Mouse (Mus musculus) CH12F3 (cell line): ENCODE data around the gene Gal3st3.
"Not testable (repeated sequence)": the region's sequence is repeated elsewhere in the genome, so short reads cannot be mapped to it uniquely, and the experiment has no call there.

Experiments used
- in situ Hi-C: fragments of 300-500 bp; cut with MboI; formaldehyde crosslinking; loops from 2 replicates; pipeline ENCODE4 v1.14.3; 2020; ENCODE audit warnings: low sequenced_read_pairs

The Gal3st3 gene

GRCm38 (mm10) chr19:5306968-5307734 is 9.0 kb downstream of the Gal3st3 start:
- in situ Hi-C loops, result no loop called here

DNA sequence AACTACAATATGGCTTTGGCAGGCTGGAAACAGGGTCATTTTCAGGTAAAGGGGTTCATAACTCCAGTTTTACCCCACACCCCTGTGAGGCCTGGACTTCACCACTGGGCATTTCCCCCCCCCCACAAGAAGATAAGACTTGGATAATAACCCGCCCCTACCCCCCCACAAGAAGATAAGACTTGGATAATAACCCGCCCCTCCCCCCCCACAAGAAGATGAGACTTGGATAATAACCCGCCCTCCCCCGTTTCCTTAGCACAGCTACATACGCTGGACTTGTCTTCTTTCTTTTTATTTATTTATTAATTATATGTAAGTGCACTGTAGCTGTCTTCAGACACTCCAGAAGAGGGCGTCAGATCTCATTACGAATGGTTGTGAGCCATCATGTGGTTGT is 10.9 kb downstream of the Gal3st3 start:
- in situ Hi-C loops, result no loop called here

DNA sequence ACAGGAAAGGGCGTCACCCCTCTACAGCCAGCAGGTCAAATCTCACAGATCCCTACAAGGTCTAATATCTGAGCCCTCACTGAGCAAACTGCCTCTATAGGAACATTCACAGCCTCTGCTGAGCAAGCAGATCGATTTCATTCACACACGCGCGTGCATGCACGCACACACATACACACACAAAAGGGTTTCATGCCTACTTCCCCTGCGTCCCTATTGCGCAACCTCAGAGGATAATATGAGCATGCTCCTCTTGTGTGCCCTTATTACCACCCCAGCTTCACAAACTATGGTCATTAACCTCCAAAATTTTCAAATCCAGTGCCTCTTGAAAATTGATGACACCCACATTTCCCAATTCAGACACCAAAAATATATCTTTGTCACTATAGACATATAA is 15.1 kb downstream of the Gal3st3 start:
- in situ Hi-C loops, result no loop called here

DNA sequence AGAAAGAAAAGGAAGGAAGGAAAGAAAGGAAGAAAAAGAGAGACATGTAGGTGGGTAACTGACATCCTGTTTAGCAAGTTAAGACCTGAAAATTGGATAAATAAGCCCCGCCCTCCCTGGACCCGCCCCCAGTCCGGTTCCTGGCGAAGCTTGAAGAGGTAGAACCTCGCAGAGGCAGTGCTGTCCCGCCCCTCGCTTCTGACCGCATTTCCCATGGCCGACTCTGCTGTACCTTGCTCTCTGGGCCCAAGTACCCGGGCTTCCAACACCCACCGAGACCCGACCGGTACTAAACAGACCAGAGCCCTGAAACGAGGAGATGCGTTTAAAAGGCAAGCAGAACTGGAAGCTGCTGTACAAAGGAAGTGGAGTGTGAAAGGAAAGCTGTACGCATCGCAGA is 25.7 kb downstream of the Gal3st3 start:
- in situ Hi-C loops, result no loop called here

DNA sequence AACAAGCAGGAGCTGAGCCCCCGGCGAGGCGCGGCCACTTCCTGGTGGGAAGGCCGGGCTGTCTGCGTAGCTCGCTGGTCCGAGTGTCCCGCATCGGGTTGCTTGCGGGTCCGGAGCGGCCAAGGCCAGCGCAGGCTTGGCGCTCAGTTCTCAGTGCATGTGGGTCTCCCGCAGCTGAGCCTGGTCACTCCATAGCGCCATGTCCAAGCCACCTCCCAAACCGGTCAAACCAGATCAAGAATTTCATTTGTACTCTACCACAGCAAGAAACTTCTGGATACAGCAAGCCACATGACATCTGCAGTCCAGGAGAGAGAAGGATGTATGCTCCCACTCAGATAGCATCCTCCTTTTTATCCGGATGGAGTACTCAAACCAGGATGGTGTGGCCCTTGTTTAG is 29.8 kb downstream of the Gal3st3 start:
- in situ Hi-C loops, result no loop called here

DNA sequence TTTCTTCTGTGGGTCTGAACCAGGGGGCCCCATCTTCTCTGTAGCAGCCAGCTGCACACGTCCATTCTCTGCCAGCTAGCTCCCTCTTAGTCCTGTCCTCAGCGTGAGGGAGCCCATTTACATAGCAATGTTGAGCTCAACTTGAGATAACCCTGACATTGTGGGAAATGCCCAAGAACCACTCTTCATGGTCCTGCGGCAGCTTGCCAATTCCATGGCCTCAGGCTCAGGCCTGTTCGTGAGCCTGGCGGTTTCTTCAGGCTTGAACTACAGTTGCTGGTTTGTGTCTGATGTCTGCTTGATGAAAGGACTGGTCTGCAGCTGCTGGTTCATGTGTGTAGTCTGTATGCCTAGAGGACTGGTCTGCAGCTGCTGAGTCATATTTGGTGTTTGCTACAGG is 36.6 kb downstream of the Gal3st3 start:
- in situ Hi-C loops, result no loop called here

- in situ Hi-C loops, result no loop called here
Measured at GRCm38 (mm10) chr19:5335441-5335840, 37.3 kb downstream of the Gal3st3 start, which contains the start of gene Catsper1. TSS of gene Catsper1 (plus strand) at chr19:5335741.

- in situ Hi-C loops, result no loop called here
Measured at GRCm38 (mm10) chr19:5337975-5338374, 39.8 kb downstream of the Gal3st3 start.

DNA sequence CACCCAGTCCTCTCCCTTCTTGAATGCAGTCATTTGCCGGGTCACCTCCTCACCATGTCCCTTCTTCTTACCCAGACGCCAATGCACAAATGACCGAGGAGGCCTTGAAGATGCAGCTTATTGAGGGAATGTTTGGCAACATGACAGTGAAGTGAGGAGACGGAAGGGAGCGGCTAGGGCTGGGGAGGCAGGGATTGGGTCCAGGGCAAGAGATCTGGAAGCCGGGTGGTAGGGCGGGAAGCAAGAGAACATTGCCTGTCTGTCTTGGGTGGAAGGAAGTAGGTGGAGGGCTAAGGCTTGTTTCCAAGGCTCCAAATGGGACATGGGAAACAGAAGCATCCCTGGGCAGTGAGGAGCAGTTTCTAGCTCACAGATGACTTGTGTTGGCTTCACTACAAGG is 43.2 kb downstream of the Gal3st3 start:
- in situ Hi-C loops, result no loop called here

DNA sequence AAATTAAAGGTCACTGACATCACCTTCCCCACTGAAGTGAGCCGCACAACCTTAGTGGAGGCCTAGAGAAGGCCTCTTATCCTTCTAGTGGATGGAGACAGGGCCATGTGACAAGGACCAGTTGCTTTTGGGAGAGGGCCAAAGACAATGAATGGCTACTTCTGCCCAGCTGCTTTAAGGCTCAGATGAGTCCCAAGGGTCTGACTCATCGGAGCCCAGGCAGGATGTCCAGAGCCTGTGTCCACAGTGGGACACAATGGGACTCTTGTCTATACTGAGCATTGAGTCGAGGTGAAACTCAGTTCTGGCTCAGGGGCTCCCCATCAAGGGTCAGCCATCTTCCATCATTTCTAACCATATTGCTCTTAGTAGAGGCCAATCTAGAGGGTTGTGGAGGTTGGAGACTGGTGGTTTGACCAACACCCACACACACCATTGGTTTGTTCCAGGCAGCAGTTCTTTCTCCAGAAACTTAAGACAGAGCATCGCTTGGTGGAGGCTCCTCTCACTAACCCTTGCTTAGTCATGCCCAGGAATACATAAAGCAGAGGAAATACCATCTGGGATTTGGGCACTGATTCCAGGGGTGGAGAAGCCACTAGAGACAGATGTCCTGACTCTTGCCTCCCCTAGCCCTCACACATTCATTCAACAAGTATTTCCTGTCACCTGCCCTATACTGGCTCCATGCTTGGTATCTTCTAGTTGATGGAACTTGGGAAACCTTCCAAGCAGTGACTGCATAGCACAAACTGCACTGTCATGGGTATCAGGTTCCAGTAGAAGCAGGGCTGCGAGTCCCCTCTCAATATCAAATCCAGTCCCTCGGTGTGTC is 47.4 kb downstream of the Gal3st3 start:
- in situ Hi-C loops, result no loop called here

GRCm38 (mm10) chr19:5348064-5348463 is 49.9 kb downstream of the Gal3st3 start:
- in situ Hi-C loops, result no loop called here

GRCm38 (mm10) chr19:5348526-5349501 is 50.7 kb downstream of the Gal3st3 start:
- in situ Hi-C loops, result no loop called here

GRCm38 (mm10) chr19:5349502-5349873 is 51.4 kb downstream of the Gal3st3 start, which contains the start of gene Cst6:
TSS of gene Cst6 (minus strand) at chr19:5349574.
- in situ Hi-C loops, result not testable (repeated sequence)

GRCm38 (mm10) chr19:5353609-5354008 is 55.5 kb downstream of the Gal3st3 start:
- in situ Hi-C loops, result no loop called here

GRCm38 (mm10) chr19:5356080-5356479 is 57.9 kb downstream of the Gal3st3 start:
- in situ Hi-C loops, result no loop called here
